Mouse (Mus musculus) adrenal gland, adult 2 months (tissue): ENCODE results near the gene Fam110c. TPM values are rescaled to one million over a fixed set of nuclear protein-coding genes. Genes with fewer than 3 reads are reported as not detected.
A peak's percentile ranks its signal among the peaks of the same experiment; 100 is the strongest.
"Not testable (repeated sequence)": the region's sequence is repeated elsewhere in the genome, so short reads cannot be mapped to it uniquely, and the experiment has no call there.

Source experiments
- DNase-seq: peaks from one replicate; pipeline ENCODE4 v3.0.0; 2021
- long read RNA-seq: library from polyadenylated mRNA; stranded (forward); transcript quantifications from one replicate; pipeline ENCODE4 v2.0.0, GENCODE M21; 2021
- polyA plus RNA-seq: library from polyadenylated mRNA; depleted of rRNA; stranded (reverse); fragments of >200 nt; gene quantifications from 2 replicates; pipeline ENCODE4 v1.2.3, GENCODE M21; 2012; rRNA removed
- total RNA-seq, 2 experiments: library from RNA; stranded (reverse); gene quantifications; 2 replicates each; pipeline ENCODE4 v1.2.3; 2021

Fam110c gene
- under 1 TPM; 0.55 to 0.93 TPM for total RNA-seq
- 0.47 and 0.58 TPM in 2 replicates for polyA plus RNA-seq
- long read RNA-seq, result 0 reads

GRCm38 (mm10) chr12:31073412-31074354 lies at the start of gene Fam110c:
TSS of gene Fam110c (plus strand) at chr12:31073861.
- DNase-seq, result peak; percentile 56

GRCm38 (mm10) chr12:31026423-31026822 lies 47.2 kb upstream of the Fam110c start:
- no peak for DNase-seq

- no peak for DNase-seq
These were observed 21.6 kb upstream of the Fam110c start for GRCm38 (mm10) chr12:31052066-31052465.

GRCm38 (mm10) chr12:31056291-31056864 lies 17.3 kb upstream of the Fam110c start:
- no peak for DNase-seq

GRCm38 (mm10) chr12:31059393-31059853 lies 14.2 kb upstream of the Fam110c start:
- no peak for DNase-seq

- DNase-seq, result no peak
These were observed 13.4 kb upstream of the Fam110c start for GRCm38 (mm10) chr12:31060245-31060644.

- DNase-seq, result no peak
These were observed 2.4 kb upstream of the Fam110c start for GRCm38 (mm10) chr12:31071222-31071621.

- DNase-seq, result not testable (repeated sequence)
These were observed 710 bp downstream of the Fam110c start for GRCm38 (mm10) chr12:31074355-31074786.

- peak; percentile 41 for DNase-seq
These were observed 1.3 kb downstream of the Fam110c start for GRCm38 (mm10) chr12:31074839-31075538.

- no peak for DNase-seq
These were observed 3.4 kb downstream of the Fam110c start for GRCm38 (mm10) chr12:31077020-31077419.

GRCm38 (mm10) chr12:31078030-31078429 lies 4.4 kb downstream of the Fam110c start:
- no peak for DNase-seq

- DNase-seq, result no peak
These were observed 6.7 kb downstream of the Fam110c start for GRCm38 (mm10) chr12:31080352-31080751.

GRCm38 (mm10) chr12:31080890-31081554 lies 7.4 kb downstream of the Fam110c start:
- DNase-seq, result no peak

GRCm38 (mm10) chr12:31083007-31083406 lies 9.3 kb downstream of the Fam110c start:
- DNase-seq, result no peak

GRCm38 (mm10) chr12:31083407-31083806 lies 9.7 kb downstream of the Fam110c start:
- DNase-seq, result no peak

- DNase-seq, result no peak
These were observed 13.4 kb downstream of the Fam110c start for GRCm38 (mm10) chr12:31087060-31087459.

GRCm38 (mm10) chr12:31090401-31090800 lies 16.7 kb downstream of the Fam110c start:
- DNase-seq, result peak; percentile 24

GRCm38 (mm10) chr12:31090882-31091640 lies 17.4 kb downstream of the Fam110c start:
- peak; percentile 70 for DNase-seq

GRCm38 (mm10) chr12:31092481-31092880 lies 18.8 kb downstream of the Fam110c start:
- DNase-seq, result no peak

- no peak for DNase-seq
These were observed 23.5 kb downstream of the Fam110c start for GRCm38 (mm10) chr12:31097185-31097584.

GRCm38 (mm10) chr12:31101190-31101589 lies 27.5 kb downstream of the Fam110c start:
- no peak for DNase-seq
